Mouse (Mus musculus): ENCODE results near the gene Fgd6. TPM values are rescaled to one million over a fixed set of nuclear protein-coding genes. Genes with fewer than 3 reads are reported as not detected.
A peak's percentile ranks its signal among the peaks of the same experiment; 100 is the strongest.

Fgd6 gene
- 2.9 and 5.4 TPM in 2 replicates for polyA plus RNA-seq (2012; rRNA removed)

DNA sequence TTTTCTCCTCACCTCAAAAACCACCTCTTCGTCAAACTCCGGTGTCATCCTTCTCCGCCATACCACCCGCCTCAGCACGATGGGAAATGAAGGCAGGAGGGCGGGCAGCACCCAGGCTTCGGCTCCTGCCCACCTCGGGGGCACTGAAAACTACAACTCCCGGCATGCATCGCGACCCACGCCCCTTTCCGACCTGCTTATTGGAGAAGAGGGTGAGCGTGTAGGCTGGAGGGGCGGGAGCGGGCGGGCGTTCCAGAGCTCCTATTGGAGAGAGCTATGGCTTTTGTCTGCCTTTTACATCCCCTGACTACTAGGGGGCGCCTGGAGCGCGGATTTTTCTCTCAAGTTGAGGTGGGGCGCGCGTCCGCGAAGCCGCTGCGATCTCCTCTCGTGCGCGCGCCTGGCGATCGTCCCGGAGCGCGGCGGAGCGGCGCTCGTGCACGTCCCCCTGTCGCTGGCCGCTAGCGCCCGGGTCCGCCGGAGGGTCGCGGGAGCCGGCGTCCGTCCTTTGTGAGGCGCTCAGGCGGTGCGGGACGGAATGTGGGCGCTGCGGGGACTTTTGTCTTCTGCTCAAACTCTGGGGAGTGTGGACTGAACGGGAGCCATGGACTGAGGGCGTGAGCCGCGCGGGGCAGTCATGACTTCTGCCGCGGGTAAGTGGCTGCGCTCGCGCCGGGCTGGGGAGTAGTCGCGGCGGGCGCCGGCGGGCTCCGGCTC is at the start of gene Fgd6, which contains the start of gene Vezt:
Fgd6 (plus strand) TSS at position 344 of the 717 bp plus-strand sequence.
Vezt (minus strand) TSS at position 160 of the 717 bp plus-strand sequence.
- TF ChIP-seq POLR2A (IDR thresholded peaks at IDR 0.05; ENCODE audit: borderline replicate concordance, extremely low read depth, insufficient read depth, insufficient read length, poor library complexity, severe bottlenecking) (peak; percentile 89), CTCF (IDR thresholded peaks at IDR 0.05; ENCODE audit: borderline replicate concordance, extremely low read depth, insufficient read depth, insufficient read length) (peak; percentile 72; the same call in 1 of the 2 replicates)
- peak; percentile 100 for DNase-seq (ENCODE audit: low read depth)

- TF ChIP-seq POLR2A (IDR thresholded peaks at IDR 0.05; ENCODE audit: borderline replicate concordance, extremely low read depth, insufficient read depth, insufficient read length, poor library complexity, severe bottlenecking) (no peak), CTCF (IDR thresholded peaks at IDR 0.05; ENCODE audit: borderline replicate concordance, extremely low read depth, insufficient read depth, insufficient read length) (no peak)
- DNase-seq (ENCODE audit: low read depth), result no peak
Observed at GRCm38 (mm10) chr10:93994136-93994535, 41.7 kb upstream of the Fgd6 start.

- no peak for TF ChIP-seq POLR2A (IDR thresholded peaks at IDR 0.05; ENCODE audit: borderline replicate concordance, extremely low read depth, insufficient read depth, insufficient read length, poor library complexity, severe bottlenecking)
- no peak for TF ChIP-seq CTCF (IDR thresholded peaks at IDR 0.05; ENCODE audit: borderline replicate concordance, extremely low read depth, insufficient read depth, insufficient read length)
- no peak for DNase-seq (ENCODE audit: low read depth)
Observed at GRCm38 (mm10) chr10:93995100-93995499, 40.7 kb upstream of the Fgd6 start.

- no peak for DNase-seq (ENCODE audit: low read depth)
- TF ChIP-seq POLR2A (IDR thresholded peaks at IDR 0.05; ENCODE audit: borderline replicate concordance, extremely low read depth, insufficient read depth, insufficient read length, poor library complexity, severe bottlenecking), result no peak
- TF ChIP-seq CTCF (IDR thresholded peaks at IDR 0.05; ENCODE audit: borderline replicate concordance, extremely low read depth, insufficient read depth, insufficient read length), result no peak
Observed at GRCm38 (mm10) chr10:93999357-93999756, 36.4 kb upstream of the Fgd6 start.

GRCm38 (mm10) chr10:94000223-94000622 is 35.6 kb upstream of the Fgd6 start:
- DNase-seq (ENCODE audit: low read depth), result no peak
- TF ChIP-seq POLR2A (IDR thresholded peaks at IDR 0.05; ENCODE audit: borderline replicate concordance, extremely low read depth, insufficient read depth, insufficient read length, poor library complexity, severe bottlenecking) (no peak), CTCF (IDR thresholded peaks at IDR 0.05; ENCODE audit: borderline replicate concordance, extremely low read depth, insufficient read depth, insufficient read length) (no peak)

DNA sequence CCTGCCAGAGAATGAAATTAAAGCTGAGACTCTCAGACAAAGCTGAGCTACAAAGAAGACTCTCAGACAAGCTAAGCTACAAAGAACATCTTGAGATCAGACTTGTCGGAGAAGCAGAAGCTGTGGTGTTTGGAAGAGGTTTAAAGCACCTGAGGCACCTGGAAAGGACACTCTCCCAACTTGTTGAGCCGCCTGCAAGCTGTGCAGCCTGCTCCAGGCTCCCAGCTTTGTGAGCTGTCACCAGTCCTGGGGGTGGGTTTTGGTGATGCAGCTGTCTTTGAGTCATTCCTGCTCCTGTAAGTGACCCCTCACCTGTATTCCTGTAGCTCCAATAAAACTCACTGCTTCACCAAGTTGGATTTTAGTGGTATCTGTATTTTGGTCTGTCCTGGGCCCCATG is 27.4 kb upstream of the Fgd6 start:
- no peak for TF ChIP-seq CTCF (IDR thresholded peaks at IDR 0.05; ENCODE audit: borderline replicate concordance, extremely low read depth, insufficient read depth, insufficient read length)
- no peak for TF ChIP-seq POLR2A (IDR thresholded peaks at IDR 0.05; ENCODE audit: borderline replicate concordance, extremely low read depth, insufficient read depth, insufficient read length, poor library complexity, severe bottlenecking)
- no peak for DNase-seq (ENCODE audit: low read depth)

- no peak for TF ChIP-seq POLR2A (IDR thresholded peaks at IDR 0.05; ENCODE audit: borderline replicate concordance, extremely low read depth, insufficient read depth, insufficient read length, poor library complexity, severe bottlenecking)
- TF ChIP-seq CTCF (IDR thresholded peaks at IDR 0.05; ENCODE audit: borderline replicate concordance, extremely low read depth, insufficient read depth, insufficient read length), result no peak
- DNase-seq (ENCODE audit: low read depth), result no peak
Observed at GRCm38 (mm10) chr10:94009991-94010679, 25.7 kb upstream of the Fgd6 start.

GRCm38 (mm10) chr10:94011024-94011423 is 24.8 kb upstream of the Fgd6 start:
- DNase-seq (ENCODE audit: low read depth), result peak; percentile 17
- no peak for TF ChIP-seq CTCF (IDR thresholded peaks at IDR 0.05; ENCODE audit: borderline replicate concordance, extremely low read depth, insufficient read depth, insufficient read length)
- no peak for TF ChIP-seq POLR2A (IDR thresholded peaks at IDR 0.05; ENCODE audit: borderline replicate concordance, extremely low read depth, insufficient read depth, insufficient read length, poor library complexity, severe bottlenecking)

DNA sequence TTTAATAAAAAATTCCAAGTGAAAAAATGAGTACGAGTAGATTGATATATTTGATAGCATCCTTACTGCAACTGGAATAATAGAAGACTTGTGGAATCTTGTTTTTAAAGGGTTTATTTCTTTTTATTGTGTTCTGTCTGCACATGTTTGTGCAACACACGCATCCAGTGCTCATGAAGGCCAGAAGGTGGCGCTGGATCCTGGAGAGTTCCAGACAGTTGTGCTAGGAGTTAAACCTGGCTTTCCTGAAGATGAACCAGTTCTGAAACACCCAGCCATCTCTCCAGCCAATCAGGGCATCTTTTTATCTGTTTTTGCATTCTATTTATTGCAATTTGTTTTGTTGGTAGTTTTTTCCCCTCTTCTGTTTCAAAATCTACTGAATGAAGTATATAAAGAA is 22.6 kb upstream of the Fgd6 start:
- DNase-seq (ENCODE audit: low read depth), result peak; percentile 65
- TF ChIP-seq CTCF (IDR thresholded peaks at IDR 0.05; ENCODE audit: borderline replicate concordance, extremely low read depth, insufficient read depth, insufficient read length), result peak; percentile 61; the same call in 1 of the 2 replicates
- TF ChIP-seq POLR2A (IDR thresholded peaks at IDR 0.05; ENCODE audit: borderline replicate concordance, extremely low read depth, insufficient read depth, insufficient read length, poor library complexity, severe bottlenecking), result no peak

- peak; percentile 13 for DNase-seq (ENCODE audit: low read depth)
Observed at GRCm38 (mm10) chr10:94014200-94014599, 21.6 kb upstream of the Fgd6 start.

DNA sequence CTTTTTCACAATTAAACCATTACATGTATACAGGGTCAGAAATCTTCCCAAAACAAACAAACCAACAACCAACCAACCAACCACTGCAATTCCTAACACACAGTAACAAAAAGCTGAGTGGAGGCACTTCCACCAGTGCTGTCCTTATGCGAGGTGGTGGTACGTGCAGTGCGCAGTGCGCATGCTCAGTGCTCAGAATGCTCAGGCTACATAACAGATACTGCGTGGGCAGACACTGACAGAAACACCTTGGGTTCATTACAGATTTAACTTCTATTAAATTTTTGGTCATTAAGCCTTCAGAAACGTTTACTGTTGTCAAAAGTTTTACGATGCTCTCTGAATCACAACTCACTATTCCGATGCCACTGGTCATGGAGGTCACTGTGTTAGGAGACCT is 18.3 kb upstream of the Fgd6 start:
- DNase-seq (ENCODE audit: low read depth), result no peak
- no peak for TF ChIP-seq POLR2A (IDR thresholded peaks at IDR 0.05; ENCODE audit: borderline replicate concordance, extremely low read depth, insufficient read depth, insufficient read length, poor library complexity, severe bottlenecking)
- no peak for TF ChIP-seq CTCF (IDR thresholded peaks at IDR 0.05; ENCODE audit: borderline replicate concordance, extremely low read depth, insufficient read depth, insufficient read length)

More at GRCm38 (mm10) chr10:94014200-94014599, 21.6 kb upstream of the Fgd6 start:
- TF ChIP-seq POLR2A (IDR thresholded peaks at IDR 0.05; ENCODE audit: borderline replicate concordance, extremely low read depth, insufficient read depth, insufficient read length, poor library complexity, severe bottlenecking) (no peak), CTCF (IDR thresholded peaks at IDR 0.05; ENCODE audit: borderline replicate concordance, extremely low read depth, insufficient read depth, insufficient read length) (no peak)
